Comparison of ENCODE assay signal across 22 mouse cellular contexts in the genomic region with DNA sequence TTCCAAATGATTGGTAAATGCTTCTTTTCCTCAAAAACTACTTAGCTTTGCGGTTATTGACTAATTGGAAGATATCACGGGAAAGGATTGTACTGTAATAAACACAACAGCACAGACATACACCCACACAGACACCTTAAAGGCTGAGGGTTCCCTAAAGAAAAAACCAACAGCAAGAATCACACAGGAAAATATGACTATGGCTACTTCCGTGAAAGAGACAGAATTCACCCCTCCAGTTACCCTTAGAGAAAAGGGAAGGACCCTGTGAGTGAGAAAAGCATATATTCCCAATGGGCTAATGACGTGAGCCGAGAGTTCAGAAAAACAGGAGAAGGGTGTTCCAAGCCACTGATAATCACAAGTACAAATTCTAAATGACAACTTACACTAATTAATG.
"Had no signal": no experiment of that assay in that cellular context is flagged by ENCODE, and none has a peak within 500 bp of the region (broad histone marks: within the 10 kb centered on the region; RNA-seq: fewer than 3 reads in every experiment).

No protein-coding gene starts in this region.

- H3K36me3 ChIP-seq: hindbrain, embryonic 10.5 days; hindbrain, embryonic 12.5 days; intestine, embryonic 15.5 days; limb, embryonic 10.5 days; limb, embryonic 12.5 days; liver, embryonic 13.5 days; liver, embryonic 15.5 days had no signal

- DNase-seq: gastrocnemius, postnatal 25 days; kidney, adult 18-20 months; kidney, adult 8-10 months; kidney, postnatal 25 days; liver; liver, embryonic 13.5 days; liver, postnatal 0 days had no signal

- H3K4me3 ChIP-seq: gastrocnemius, adult 2 months; heart, adult 2 months; hindbrain, embryonic 10.5 days; hindbrain, embryonic 12.5 days; intestine, embryonic 15.5 days; layer of hippocampus, adult 2 months; left cerebral cortex, adult 2 months; limb, embryonic 10.5 days; limb, embryonic 12.5 days; liver, embryonic 13.5 days; liver, embryonic 15.5 days had no signal

- ATAC-seq: hindbrain, embryonic 16.5 days; inflammation-experienced regulatory T-cells, adult 6 months; intestine, postnatal 0 days; liver, postnatal 0 days had no signal

- H3K27ac ChIP-seq: gastrocnemius, adult 2 months; heart, adult 2 months; hindbrain, embryonic 10.5 days; hindbrain, embryonic 12.5 days; hindbrain, embryonic 14.5 days; intestine, embryonic 15.5 days; layer of hippocampus, adult 2 months; left cerebral cortex, adult 2 months; limb, embryonic 10.5 days; limb, embryonic 12.5 days; liver, embryonic 13.5 days; liver, embryonic 15.5 days had no signal

- H3K27me3 ChIP-seq: hindbrain, embryonic 12.5 days; intestine, embryonic 15.5 days; limb, embryonic 12.5 days; liver, embryonic 13.5 days; liver, embryonic 15.5 days had no signal

- H3K9me3 ChIP-seq: hindbrain, embryonic 10.5 days; hindbrain, embryonic 12.5 days; intestine, embryonic 15.5 days; limb, embryonic 10.5 days; limb, embryonic 12.5 days; liver, embryonic 13.5 days; liver, embryonic 15.5 days had no signal

- H3K9ac ChIP-seq: hindbrain, embryonic 12.5 days; hindbrain, embryonic 14.5 days; intestine, embryonic 15.5 days; limb, embryonic 12.5 days; liver, embryonic 13.5 days; liver, embryonic 15.5 days; liver, postnatal 0 days had no signal

- H3K4me1 ChIP-seq: hindbrain, embryonic 10.5 days; hindbrain, embryonic 12.5 days; intestine, embryonic 15.5 days; limb, embryonic 10.5 days; limb, embryonic 12.5 days; liver, embryonic 13.5 days; liver, embryonic 15.5 days had no signal

- H3K4me2 ChIP-seq: hindbrain, embryonic 12.5 days; hindbrain, embryonic 14.5 days; intestine, embryonic 15.5 days; limb, embryonic 12.5 days; liver, embryonic 11.5 days; liver, embryonic 13.5 days; liver, embryonic 15.5 days had no signal
